Mouse (Mus musculus) embryo, embryonic 11 days (tissue): ENCODE measurements around the gene Fam43b.

ENCODE experiments used
- DNase-seq: peaks from one replicate; pipeline ENCODE4 v3.0.0-alpha.2; 2015

Gene Fam43b

GRCm38 (mm10) chr4:138347280-138347679 lies 49.0 kb downstream of the Fam43b start:
- no peak for DNase-seq

- DNase-seq: no peak
These were observed 51.3 kb downstream of the Fam43b start for GRCm38 (mm10) chr4:138344891-138345545.
